Mouse (Mus musculus) brain, adult 2 months (tissue): ENCODE data around the gene Zfp61.

ENCODE experiments used
- DNase-seq: peaks from one replicate; pipeline ENCODE4 v3.0.0; 2011; ENCODE audit warnings: low read depth, low spot score

The Zfp61 gene

GRCm38 (mm10) chr7:24260000-24260312, 41.1 kb downstream of the Zfp61 start:
- DNase-seq = no peak

- peak; percentile 19 for DNase-seq
These were observed 41.6 kb downstream of the Zfp61 start for GRCm38 (mm10) chr7:24259306-24259999.

GRCm38 (mm10) chr7:24254633-24255474, 46.2 kb downstream of the Zfp61 start, which contains the start of gene Zfp108:
Gene Zfp108 (plus strand): TSS chr7:24254794.
- peak; percentile 99 for DNase-seq

GRCm38 (mm10) chr7:24253779-24254615, 47.0 kb downstream of the Zfp61 start:
- DNase-seq = no peak
